Mouse (Mus musculus) CH12.LX (cell line): Measurements from ENCODE around the gene Fancm. TPM values are rescaled to one million over a fixed set of nuclear protein-coding genes. Genes with fewer than 3 reads are reported as not detected.

Experiments
- DNase-seq: peaks from one replicate; pipeline ENCODE4 v3.0.0-alpha.2; 2013; ENCODE audit errors: extremely low read depth
- H3K27ac ChIP-seq: 2 replicates; pipeline ENCODE4 v1.5.1; 2012; ENCODE audit warnings: low read depth, mild to moderate bottlenecking, control low read depth, moderate library complexity; ENCODE audit not compliant: insufficient read depth
- H3K27me3 ChIP-seq: replicated peaks from 2 replicates; pipeline ENCODE3; 2012; ENCODE audit warnings: inconsistent platforms
- H3K36me3 ChIP-seq, 2 experiments: replicated peaks in 1 of 2; 2 replicates each; pipeline versions ENCODE3 to v1.6.1; 2012; ENCODE audit warnings: inconsistent platforms in 1 of 2, low read length in 1 of 2, mild to moderate bottlenecking in 1 of 2, mixed read lengths in 1 of 2, moderate library complexity in 1 of 2; ENCODE audit not compliant: control insufficient read depth in 1 of 2, insufficient read depth in 1 of 2
- H3K4me1 ChIP-seq, 2 experiments: 2 replicates each; pipeline ENCODE4 v1.6.1; 2012; ENCODE audit warnings: inconsistent platforms in 1 of 2, moderate library complexity in 1 of 2; ENCODE audit not compliant: insufficient read depth in 2 of 2, control insufficient read depth in 1 of 2
- H3K4me2 ChIP-seq: 2 replicates; pipeline ENCODE4 v1.6.1; 2012; ENCODE audit warnings: low read depth, mild to moderate bottlenecking, control low read depth; ENCODE audit not compliant: poor library complexity, insufficient read depth, severe bottlenecking
- H3K4me3 ChIP-seq, 3 experiments: fragments of 150-350 bp in 1 of 3; sonication (generic) in 1 of 3; replicated peaks in 1 of 3; 2 replicates each; pipeline versions ENCODE3 to v1.5.1; 2011 to 2012; ENCODE audit warnings: low read depth in 2 of 3, low read length in 2 of 3, mild to moderate bottlenecking in 2 of 3, moderate library complexity in 2 of 3, control low read depth in 1 of 3, improper control_type of control experiment in 1 of 3, inconsistent platforms in 1 of 3, mixed read lengths in 1 of 3; ENCODE audit not compliant: poor library complexity in 1 of 3
- H3K79me2 ChIP-seq: replicated peaks from 2 replicates; pipeline ENCODE4 v1.6.1; 2012; ENCODE audit warnings: mild to moderate bottlenecking, moderate library complexity; ENCODE audit not compliant: control insufficient read depth, poor library complexity, insufficient read depth, severe bottlenecking; ENCODE audit errors: extremely low read depth
- H3K9ac ChIP-seq: 2 replicates; pipeline ENCODE4 v1.6.1; 2012; ENCODE audit warnings: low read depth, mild to moderate bottlenecking, control low read depth, moderate library complexity; ENCODE audit not compliant: insufficient read depth
- H3K9me3 ChIP-seq: replicated peaks from 2 replicates; pipeline ENCODE3; 2012; ENCODE audit warnings: low read length, inconsistent platforms, mixed read lengths
- BHLHE40 ChIP-seq: IDR thresholded peaks from 2 replicates; pipeline ENCODE4 v1.6.1; 2011; ENCODE audit warnings: mild to moderate bottlenecking, low read depth, low read length, improper control_type of control experiment
- CHD1 ChIP-seq: IDR thresholded peaks from 2 replicates; pipeline ENCODE4 v1.6.1; 2012; ENCODE audit warnings: low read depth, low read length, improper control_type of control experiment, inconsistent platforms
- CTCF ChIP-seq, 2 experiments: IDR thresholded peaks in 1 of 2; conservative IDR thresholded peaks in 1 of 2; 2 replicates each; pipeline ENCODE4 v1.5.1; 2011 to 2012; ENCODE audit warnings: low read depth in 2 of 2, low read length in 2 of 2, improper control_type of control experiment in 1 of 2, inconsistent platforms in 1 of 2, mild to moderate bottlenecking in 1 of 2, moderate library complexity in 1 of 2
- E2F4 ChIP-seq: IDR thresholded peaks from 2 replicates; pipeline ENCODE4 v1.6.1; 2011; ENCODE audit warnings: low read depth, low read length, improper control_type of control experiment; ENCODE audit not compliant: insufficient replicate concordance
- ELF1 ChIP-seq: IDR thresholded peaks from 2 replicates; pipeline ENCODE4 v1.6.1; 2014; ENCODE audit warnings: low read depth, mild to moderate bottlenecking, inconsistent platforms, low read length, improper control_type of control experiment
- ETS1 ChIP-seq: conservative IDR thresholded peaks from 2 replicates; pipeline ENCODE4 v1.6.1; 2012; ENCODE audit warnings: low read depth, mild to moderate bottlenecking, inconsistent platforms, low read length, improper control_type of control experiment, moderate library complexity
- HCFC1 ChIP-seq: IDR thresholded peaks from 2 replicates; pipeline ENCODE4 v1.6.1; 2012; ENCODE audit warnings: low read depth, mild to moderate bottlenecking, inconsistent platforms, low read length, improper control_type of control experiment
- JUND ChIP-seq: conservative IDR thresholded peaks from 2 replicates; pipeline ENCODE4 v1.6.1; 2011; ENCODE audit warnings: low read depth, low read length, improper control_type of control experiment
- MAFK ChIP-seq: IDR thresholded peaks from 2 replicates; pipeline ENCODE4 v1.6.1; 2011; ENCODE audit warnings: low read length, improper control_type of control experiment; ENCODE audit not compliant: insufficient replicate concordance
- MYC ChIP-seq: IDR thresholded peaks from 2 replicates; pipeline ENCODE4 v1.6.1; 2011; ENCODE audit warnings: low read depth, mild to moderate bottlenecking, improper control_type of control experiment, low read length
- NRF1 ChIP-seq: IDR thresholded peaks from 2 replicates; pipeline ENCODE4 v1.6.1; 2014; ENCODE audit warnings: low read depth, mild to moderate bottlenecking, inconsistent platforms, low read length, improper control_type of control experiment, moderate library complexity
- PAX5 ChIP-seq: IDR thresholded peaks from 2 replicates; pipeline ENCODE4 v1.6.1; 2012; ENCODE audit warnings: low read length, inconsistent platforms, mixed read lengths
- POLR2A ChIP-seq: IDR thresholded peaks from 2 replicates; pipeline ENCODE4 v1.6.1; 2011; ENCODE audit warnings: low read depth, mild to moderate bottlenecking, improper control_type of control experiment, low read length
- RAD21 ChIP-seq: IDR thresholded peaks from 2 replicates; pipeline ENCODE4 v1.6.1; 2011; ENCODE audit warnings: low read depth, mild to moderate bottlenecking, low read length, improper control_type of control experiment, moderate library complexity
- RCOR1 ChIP-seq: conservative IDR thresholded peaks from 2 replicates; pipeline ENCODE4 v1.6.1; 2012; ENCODE audit warnings: low read depth, mild to moderate bottlenecking, inconsistent platforms, low read length, improper control_type of control experiment
- TBP ChIP-seq: conservative IDR thresholded peaks from 2 replicates; pipeline ENCODE4 v1.6.1; 2011; ENCODE audit warnings: low read depth, low read length, improper control_type of control experiment
- UBTF ChIP-seq: IDR thresholded peaks from 2 replicates; pipeline ENCODE4 v1.6.1; 2012; ENCODE audit warnings: low read depth, mild to moderate bottlenecking, inconsistent platforms, low read length, improper control_type of control experiment, moderate library complexity
- USF2 ChIP-seq: conservative IDR thresholded peaks from 2 replicates; pipeline ENCODE4 v1.6.1; 2011; ENCODE audit warnings: low read depth, low read length, improper control_type of control experiment
- ZC3H11A ChIP-seq: IDR thresholded peaks from 2 replicates; pipeline ENCODE4 v1.6.1; 2012; ENCODE audit warnings: low read depth, mild to moderate bottlenecking, inconsistent platforms, low read length, improper control_type of control experiment
- ZKSCAN1 ChIP-seq: IDR thresholded peaks from 2 replicates; pipeline ENCODE4 v1.6.1; 2012; ENCODE audit warnings: low read depth, inconsistent platforms, low read length, improper control_type of control experiment, borderline replicate concordance
- ZNF384 ChIP-seq: IDR thresholded peaks from 2 replicates; pipeline ENCODE4 v1.6.1; 2012; ENCODE audit warnings: low read depth, low read length, improper control_type of control experiment, inconsistent platforms
- dilution Hi-C: fragments of 300-500 bp; cut with MboI; formaldehyde crosslinking; loops from 2 replicates; pipeline ENCODE4 v1.14.3; 2020; ENCODE audit warnings: low sequenced_read_pairs; ENCODE audit not compliant: extremely low pct_unique_long_range_greater_than_20kb, extremely low pct_ligation_motif_present
- in situ Hi-C: fragments of 300-500 bp; cut with MboI; formaldehyde crosslinking; loops from 3 replicates; pipeline ENCODE4 v1.14.3; 2019; ENCODE audit warnings: low sequenced_read_pairs, low pct_ligation_motif_present, low pct_unique_long_range_greater_than_20kb, mixed read lengths
- polyA plus RNA-seq: library from polyadenylated mRNA; unstranded; fragments of >175 nt; gene quantifications from 2 replicates; pipeline ENCODE4 v1.2.1, GENCODE M21; 2012; ENCODE audit warnings: low read depth; ENCODE audit not compliant: insufficient read length
- total RNA-seq, 2 experiments: library from RNA; depleted of rRNA; stranded (reverse); fragments of 300-350 nt in 1 of 2; fragments of >200 nt in 1 of 2; gene quantifications; 2 replicates each; pipeline ENCODE4 v1.2.3; 2012 to 2014

Fancm gene
- total and polyA plus RNA-seq, 3 experiments = 13.3 to 15.4 (median 13.7) TPM

DNA sequence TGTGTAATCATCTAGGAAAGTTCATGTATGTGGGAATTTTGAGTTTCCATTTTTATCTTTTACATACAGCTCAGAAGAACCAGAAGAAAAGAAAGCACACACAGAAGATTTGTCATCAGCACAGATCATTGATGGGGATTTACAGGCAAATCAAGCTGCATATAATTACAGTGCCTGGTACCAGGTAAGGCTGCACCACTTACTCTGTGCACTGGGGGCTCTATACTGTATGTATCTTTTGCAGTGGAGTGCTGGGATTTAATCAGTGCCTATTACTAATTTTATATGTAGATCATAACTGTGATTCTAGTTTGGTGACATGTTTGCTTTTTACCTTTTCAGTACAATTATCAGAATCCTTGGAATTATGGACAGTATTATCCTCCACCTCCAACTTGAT is 14.3 kb upstream of the Fancm start:
- Histone ChIP-seq H3K9me3 (no peaks in the 10 kb centered on the region), H3K27me3 (no peaks in the 10 kb centered on the region), H3K4me2 (no peak overlapping the region), H3K4me3 (no peak overlapping the region), H3K9ac (no peak overlapping the region), H3K27ac (no peak overlapping the region), H3K79me2 (peaks cover 7% of the 10 kb centered on the region; the same call in 1 of the 2 replicates), H3K4me1 (peaks cover 0 to 14% of the 10 kb centered on the region in 2 experiments; a peak in 1 of 4 replicates), H3K36me3 (peaks cover 36 to 83% of the 10 kb centered on the region in 2 experiments)
- in situ Hi-C loops = loop anchor here (10.0 kb wide), 1 partner anchor 96 kb away; the partner anchor contains the start of genes Klhl28 and Togaram1
- dilution Hi-C loops = no loop called here
- no peak for TF ChIP-seq JUND
- TF ChIP-seq NRF1 = no peak
- TF ChIP-seq TBP = no peak
- TF ChIP-seq CTCF (conservative IDR thresholded peaks at IDR 0.05 in 1 of 2, IDR thresholded peaks at IDR 0.05 in 1 of 2; ENCODE audit: low read depth in 2 of 2, low read length in 2 of 2) = no peak
- TF ChIP-seq USF2 = no peak
- no peak for TF ChIP-seq ELF1
- TF ChIP-seq MAFK = no peak
- DNase-seq = peak; percentile 31

GRCm38 (mm10) chr12:65065241-65065640 is 10.2 kb upstream of the Fancm start:
- Histone ChIP-seq H3K9ac (no peak overlapping the region), H3K27ac (no peak overlapping the region; the same call in 1 of the 2 replicates), H3K4me2 (no peak overlapping the region), H3K36me3 (peaks cover 31 to 75% of the 10 kb centered on the region in 2 experiments), H3K4me1 (peaks cover 0 to 22% of the 10 kb centered on the region in 2 experiments; a peak in 1 of 4 replicates), H3K79me2 (peaks cover 3% of the 10 kb centered on the region; the same call in 1 of the 2 replicates), H3K4me3 (no peak overlapping the region), H3K9me3 (no peaks in the 10 kb centered on the region), H3K27me3 (no peaks in the 10 kb centered on the region)
- peak; percentile 19 for DNase-seq
- in situ Hi-C loops (loop anchor here (10.0 kb wide), 1 partner anchor 100 kb away; the partner anchor contains the start of genes Klhl28 and Togaram1), dilution Hi-C loops (no loop called here)
- no peak for TF ChIP-seq MAFK
- TF ChIP-seq POLR2A = peak; percentile 27; the same call in 1 of the 2 replicates

DNA sequence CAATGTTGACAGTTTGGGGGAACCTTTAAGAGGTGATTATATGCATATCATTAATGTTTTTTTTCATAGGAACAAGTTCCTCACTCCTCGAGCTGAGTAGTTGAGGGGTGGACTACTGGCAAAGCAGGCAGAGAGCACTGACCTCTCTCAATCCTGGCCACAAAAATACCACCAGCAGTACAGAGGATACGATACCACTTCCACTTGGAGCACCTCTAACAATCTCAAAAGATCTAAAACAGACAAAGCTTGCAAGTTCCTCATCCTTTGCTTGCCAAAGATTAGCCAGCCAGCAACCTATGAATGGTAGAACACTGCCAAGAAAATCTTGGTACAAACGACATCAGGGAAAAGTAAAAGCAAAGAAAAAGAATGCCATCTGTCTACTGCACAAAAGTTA is 9.2 kb upstream of the Fancm start:
- H3K9me3 ChIP-seq = no peaks in the 10 kb centered on the region
- H3K4me1 ChIP-seq = peaks cover 0 to 25% of the 10 kb centered on the region in 2 experiments; a peak in 1 of 4 replicates
- no peak for TF ChIP-seq BHLHE40
- no peak for TF ChIP-seq ZC3H11A
- no peak for TF ChIP-seq ZKSCAN1
- no peak for TF ChIP-seq RCOR1
- no peak for TF ChIP-seq PAX5
- no peak for TF ChIP-seq CHD1
- no peak for TF ChIP-seq POLR2A
- TF ChIP-seq RAD21 = no peak
- no peak for TF ChIP-seq MYC
- TF ChIP-seq UBTF = no peak
- TF ChIP-seq ETS1 = no peak
- TF ChIP-seq USF2 = no peak
- no peak for TF ChIP-seq ZNF384
- TF ChIP-seq E2F4 = no peak
- no peak for TF ChIP-seq HCFC1
- no peak for DNase-seq
- no peaks in the 10 kb centered on the region for H3K27me3 ChIP-seq
- in situ Hi-C loops = loop anchor here (10.0 kb wide), 1 partner anchor 101 kb away; the partner anchor contains the start of genes Klhl28 and Togaram1
- H3K27ac ChIP-seq = no peak overlapping the region
- H3K4me2 ChIP-seq = no peak overlapping the region
- H3K79me2 ChIP-seq = peaks cover 9% of the 10 kb centered on the region
- H3K9ac ChIP-seq = no peak overlapping the region
- dilution Hi-C loops = no loop called here
- no peak overlapping the region for H3K4me3 ChIP-seq
- H3K36me3 ChIP-seq = peaks cover 28 to 72% of the 10 kb centered on the region in 2 experiments
